Mouse (Mus musculus) cerebellum, adult 2 months (tissue): ENCODE results near the gene Serpinb5. TPM values are rescaled to one million over a fixed set of nuclear protein-coding genes. Genes with fewer than 3 reads are reported as not detected.
"Not testable (repeated sequence)": the region's sequence is repeated elsewhere in the genome, so short reads cannot be mapped to it uniquely, and the experiment has no call there.

Experiments
- DNase-seq, 2 experiments: peaks; one replicate each; pipeline ENCODE4 v3.0.0; 2021
- H3K27ac ChIP-seq: fragments of 200-500 bp; 2 replicates; pipeline ENCODE4 v1.5.1; 2012; ENCODE audit warnings: low read length, control low read depth, inconsistent platforms; ENCODE audit not compliant: insufficient read depth
- H3K27me3 ChIP-seq: fragments of 200-500 bp; 2 replicates; pipeline ENCODE4 v1.6.1; 2012; ENCODE audit warnings: inconsistent platforms, mild to moderate bottlenecking, low read length, moderate library complexity; ENCODE audit not compliant: control insufficient read depth, insufficient read depth
- H3K4me1 ChIP-seq: fragments of 200-500 bp; 2 replicates; pipeline ENCODE4 v1.6.1; 2011; ENCODE audit warnings: low read length; ENCODE audit not compliant: control insufficient read depth, insufficient read depth
- H3K4me3 ChIP-seq: fragments of 200-500 bp; replicated peaks from 2 replicates; pipeline ENCODE3; 2011; ENCODE audit warnings: mild to moderate bottlenecking, low read depth, low read length, control low read depth; ENCODE audit not compliant: insufficient read depth
- CTCF ChIP-seq: fragments of 200-500 bp; IDR thresholded peaks from 2 replicates; pipeline ENCODE4 v1.5.1; 2011; ENCODE audit warnings: low read depth, mild to moderate bottlenecking, control low read depth, low read length, moderate library complexity, borderline replicate concordance; ENCODE audit not compliant: insufficient read depth
- POLR2A ChIP-seq: fragments of 200-500 bp; IDR thresholded peaks from 2 replicates; pipeline ENCODE4 v1.6.1; 2011; ENCODE audit warnings: low read length, control low read depth, borderline replicate concordance; ENCODE audit not compliant: insufficient read depth
- WGBS: fragments of 180-500 bp; shearing (Covaris S2); methylation state at CpG from one replicate; pipeline ENCODE4 v1.1.7; 2018; 5-methylcytosine and 5-hydroxymethylcytosine counted together
- polyA plus RNA-seq: library from polyadenylated mRNA; depleted of rRNA; stranded (reverse); fragments of >200 nt; gene quantifications from 2 replicates; pipeline ENCODE4 v1.2.3, GENCODE M21; 2012

Gene Serpinb5
- polyA plus RNA-seq, 1 experiment, result 0.20 TPM

- Histone ChIP-seq H3K27me3 (no peaks in the 10 kb centered on the region), H3K4me3 (no peak overlapping the region), H3K4me1 (no peaks in the 10 kb centered on the region), H3K27ac (no peak overlapping the region)
- TF ChIP-seq POLR2A (no peak), CTCF (no peak)
- peak in 1 of 2 experiments; percentile 43 for DNase-seq
- WGBS, result 24% methylated on average over 5 of the region's 5 CpGs
Observed at GRCm38 (mm10) chr1:106866029-106866428, 5.1 kb downstream of the Serpinb5 start.

GRCm38 (mm10) chr1:106866768-106867167 is 5.8 kb downstream of the Serpinb5 start:
- no peak overlapping the region for H3K4me3 ChIP-seq
- H3K27ac ChIP-seq, result no peak overlapping the region
- no peaks in the 10 kb centered on the region for H3K27me3 ChIP-seq
- DNase-seq, result no peak
- no peaks in the 10 kb centered on the region for H3K4me1 ChIP-seq
- whole genome bisulfite sequencing, result 81% methylated on average over 6 of the region's 6 CpGs
- TF ChIP-seq CTCF (no peak), POLR2A (no peak)

GRCm38 (mm10) chr1:106869986-106870385 is 9.0 kb downstream of the Serpinb5 start:
- H3K4me3 ChIP-seq, result no peak overlapping the region
- DNase-seq, result peak in 1 of 2 experiments; percentile 9
- H3K27me3 ChIP-seq, result no peaks in the 10 kb centered on the region
- no peaks in the 10 kb centered on the region for H3K4me1 ChIP-seq
- TF ChIP-seq CTCF (no peak), POLR2A (no peak)
- H3K27ac ChIP-seq, result no peak overlapping the region

- H3K27ac ChIP-seq, result no peak overlapping the region
- no peaks in the 10 kb centered on the region; the same call in 1 of the 2 replicates for H3K27me3 ChIP-seq
- TF ChIP-seq CTCF (no peak), POLR2A (no peak)
- H3K4me1 ChIP-seq, result no peaks in the 10 kb centered on the region
- WGBS, result 68% methylated on average over 5 of the region's 5 CpGs
- H3K4me3 ChIP-seq, result no peak overlapping the region
- DNase-seq, result no peak
Observed at GRCm38 (mm10) chr1:106875193-106875886, 14.4 kb downstream of the Serpinb5 start.

- no peaks in the 10 kb centered on the region for H3K4me1 ChIP-seq
- H3K27ac ChIP-seq, result no peak overlapping the region
- 91% methylated on average over 3 of the region's 3 CpGs for WGBS
- TF ChIP-seq CTCF, result no peak
- TF ChIP-seq POLR2A, result no peak
- no peak overlapping the region for H3K4me3 ChIP-seq
- no peak for DNase-seq
- H3K27me3 ChIP-seq, result no peaks in the 10 kb centered on the region; the same call in 1 of the 2 replicates
Observed at GRCm38 (mm10) chr1:106876147-106876546, 15.2 kb downstream of the Serpinb5 start.

- WGBS, result 58% methylated on average over 4 of the region's 4 CpGs
Observed at GRCm38 (mm10) chr1:106882723-106883122, 21.8 kb downstream of the Serpinb5 start.

GRCm38 (mm10) chr1:106883369-106883768 is 22.4 kb downstream of the Serpinb5 start:
- no peak overlapping the region for H3K4me3 ChIP-seq
- TF ChIP-seq POLR2A (no peak), CTCF (no peak)
- H3K27ac ChIP-seq, result no peak overlapping the region
- 68% methylated on average over 5 of the region's 5 CpGs for WGBS
- no peak for DNase-seq
- no peaks in the 10 kb centered on the region for H3K27me3 ChIP-seq
- no peaks in the 10 kb centered on the region for H3K4me1 ChIP-seq

More at GRCm38 (mm10) chr1:106882723-106883122, 21.8 kb downstream of the Serpinb5 start:
- H3K4me3 ChIP-seq, result no peak overlapping the region
- DNase-seq, result no peak
- H3K27ac ChIP-seq, result no peak overlapping the region
- H3K4me1 ChIP-seq, result no peaks in the 10 kb centered on the region
- no peaks in the 10 kb centered on the region for H3K27me3 ChIP-seq
- TF ChIP-seq POLR2A, result no peak

- Histone ChIP-seq H3K27me3 (no peaks in the 10 kb centered on the region), H3K4me1 (no peaks in the 10 kb centered on the region), H3K4me3 (no peak overlapping the region), H3K27ac (no peak overlapping the region)
- 3% methylated on average over 2 of the region's 2 CpGs for WGBS
- peak in 1 of 2 experiments; percentile 2 for DNase-seq
- TF ChIP-seq POLR2A (no peak), CTCF (no peak)
Observed at GRCm38 (mm10) chr1:106883812-106884211, 22.8 kb downstream of the Serpinb5 start.

- H3K27ac ChIP-seq, DNase-seq, H3K4me1 ChIP-seq, H3K4me3 ChIP-seq, H3K27me3 ChIP-seq: not testable (repeated sequence)
Observed at GRCm38 (mm10) chr1:106895142-106895541, 34.2 kb downstream of the Serpinb5 start.
